ENCODE assay signal across 9 mouse cellular contexts in the genomic region with DNA sequence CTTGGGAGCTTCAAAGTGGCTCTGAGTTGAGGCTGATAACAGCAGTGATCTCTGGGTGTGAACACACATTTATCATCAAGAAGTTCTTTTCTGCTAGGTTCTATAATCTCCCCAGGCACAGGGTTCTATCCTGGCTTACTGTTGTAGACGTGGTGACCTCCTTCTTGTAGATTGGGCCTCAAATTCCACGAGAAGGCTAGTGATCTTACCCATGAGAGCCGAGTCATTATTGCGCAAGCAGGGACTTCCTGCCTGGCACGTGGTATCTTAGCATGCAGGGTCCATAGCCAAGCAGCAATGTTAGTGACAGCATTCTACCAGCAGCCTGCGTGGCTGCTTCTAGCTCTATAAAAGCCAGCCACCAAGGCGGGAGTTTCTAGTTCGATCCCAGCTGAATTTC. TPM values are rescaled to one million over a fixed set of nuclear protein-coding genes. Genes with fewer than 3 reads are reported as not detected.
A peak's percentile ranks its signal among the peaks of the same experiment; 100 is the strongest.
DNase-seq lines count a peak whose midpoint lies in the region; ATAC-seq lines count a peak whose summit lies in the region.
"Had no signal": no experiment of that assay in that cellular context is flagged by ENCODE, and none has a peak within 500 bp of the region (broad histone marks: within the 10 kb centered on the region; RNA-seq: fewer than 3 reads in every experiment).

No protein-coding gene starts in this region.

- peaks cover 66% of the 10 kb centered on the region for H3K4me1 ChIP-seq in megakaryocyte, embryonic 14.5 days
- 0 out of 2 replicates have a peak, but pooled peaks cover 5% of the 10 kb centered on the region for H3K4me1 ChIP-seq in forebrain, embryonic 10.5 days
- H3K4me1 ChIP-seq: embryonic facial prominence, embryonic 10.5 days had no signal

- H3K4me3 ChIP-seq in megakaryocyte, embryonic 14.5 days (replicated peaks): peak overlapping the region; percentile 72
- no peak overlapping the region for H3K4me3 ChIP-seq in forebrain, embryonic 10.5 days
- H3K4me3 ChIP-seq: embryonic facial prominence, embryonic 10.5 days had no signal

- DNase-seq in heart, adult 11 months: peak; percentile 97
- no peak for DNase-seq in heart, postnatal 4 days
- DNase-seq in adipocyte (ENCODE audit: low spot score): peak; percentile 69
- no peak for DNase-seq in layer of hippocampus, postnatal 25 days (ENCODE audit: extremely low spot score in 1 of 2, low spot score in 1 of 2)
- no peak for DNase-seq in forebrain, embryonic 10.5 days (ENCODE audit: extremely low spot score, low spot score)

- ATAC-seq in inflammation-experienced regulatory T-cells, adult 6 months: peak; percentile 66
- no peak for ATAC-seq in cerebellum, adult (ENCODE audit: insufficient number of reproducible peaks, low FRiP score, low TSS enrichment)

- no peak overlapping the region for H3K27ac ChIP-seq in forebrain, embryonic 10.5 days
- H3K27ac ChIP-seq: embryonic facial prominence, embryonic 10.5 days had no signal

- 88% methylated on average over 8 of the region's 8 CpGs for WGBS in forebrain, embryonic 10.5 days

- H3K36me3 ChIP-seq in megakaryocyte, embryonic 14.5 days (replicated peaks; ENCODE audit: low read length): peaks cover 99% of the 10 kb centered on the region
- H3K36me3 ChIP-seq in forebrain, embryonic 10.5 days (replicated peaks): peaks cover 76% of the 10 kb centered on the region

- peaks cover 39% of the 10 kb centered on the region for H3K9me3 ChIP-seq in megakaryocyte, embryonic 14.5 days
- H3K9me3 ChIP-seq in forebrain, embryonic 10.5 days: peaks cover 18% of the 10 kb centered on the region

- H3K27me3 ChIP-seq in megakaryocyte, embryonic 14.5 days (replicated peaks): no peaks in the 10 kb centered on the region
- no peaks in the 10 kb centered on the region for H3K27me3 ChIP-seq in forebrain, embryonic 10.5 days (ENCODE audit: poor library complexity, severe bottlenecking)

RNA-seq across cellular contexts. Expression of a gene that starts 32.0 kb away (rescaled TPM):
- total RNA-seq in heart, postnatal 4 days (2021): 10 to 100 TPM; 24.3 to 25.7 TPM
- polyA plus RNA-seq in inflammation-experienced regulatory T-cells, adult 6 months (2017; shearing (Covaris generic)): 10 to 100 TPM; 26.2 to 66.5 (median 54.1) TPM
- 0.60 and 3.0 TPM in 2 replicates for polyA plus RNA-seq in megakaryocyte, embryonic 14.5 days (2012; ENCODE audit: insufficient read depth, low replicate concordance)
- total RNA-seq in layer of hippocampus, postnatal 25 days (2021): 10 to 100 TPM; 61.2 to 63.5 TPM
- polyA plus RNA-seq in forebrain, embryonic 10.5 days (2016; fragmentation: Nextera tagmentation; extraction: Ambion mirVana): 38.5 and 45.5 TPM in 2 replicates

Comparison
In these comparisons a context has a peak if more than half of its experiments do, and no peak if none do; other contexts are left out.
1. DNase-seq: peak in heart, adult 11 months (single experiment) and adipocyte (single experiment); none in heart, postnatal 4 days (single experiment), layer of hippocampus, postnatal 25 days (0 of 2) and forebrain, embryonic 10.5 days (single experiment).